Mouse (Mus musculus) forebrain, embryonic 16.5 days (tissue): ENCODE measurements at regions not wholly inside any gene's neighbourhood (a gene's known extent, or its start where the extent isn't known, plus 50 kb on each side); places are given as distances from the start of the nearest gene placed in this dataset.

ENCODE experiments used
- ATAC-seq: fragments of 200-750 bp; cut with Nextera tagmentation; 2 replicates; pipeline ENCODE4 v1.8.0; 2017; ENCODE audit warnings: mild to moderate bottlenecking, moderate library complexity
- H3K27ac ChIP-seq: fragments of 300-500 bp; sonication (generic); 2 replicates; pipeline ENCODE4 v1.5.1; 2014; ENCODE audit warnings: low read length, control low read depth
- H3K27me3 ChIP-seq: fragments of 300-500 bp; sonication (generic); replicated peaks from 2 replicates; pipeline ENCODE4 v1.6.1; 2014; ENCODE audit warnings: low read length; ENCODE audit not compliant: control insufficient read depth, insufficient read depth
- H3K36me3 ChIP-seq: fragments of 300-500 bp; sonication (generic); 2 replicates; pipeline ENCODE4 v1.6.1; 2014; ENCODE audit not compliant: control insufficient read depth, insufficient read depth
- H3K4me1 ChIP-seq: fragments of 300-500 bp; sonication (generic); replicated peaks from 2 replicates; pipeline ENCODE4 v1.6.1; 2014; ENCODE audit warnings: low read length; ENCODE audit not compliant: control insufficient read depth, insufficient read depth
- H3K4me2 ChIP-seq: fragments of 300-500 bp; sonication (generic); 2 replicates; pipeline ENCODE4 v1.6.1; 2014; ENCODE audit warnings: mild to moderate bottlenecking, low read length, control low read depth
- H3K4me3 ChIP-seq: fragments of 300-500 bp; sonication (generic); replicated peaks from 2 replicates; pipeline ENCODE4 v1.5.1; 2014; ENCODE audit warnings: mild to moderate bottlenecking, low read length, control low read depth
- H3K9ac ChIP-seq: fragments of 300-500 bp; sonication (generic); replicated peaks from 2 replicates; pipeline ENCODE4 v1.6.1; 2014; ENCODE audit warnings: low read depth, low read length, control low read depth
- H3K9me3 ChIP-seq: fragments of 300-500 bp; sonication (generic); 2 replicates; pipeline ENCODE4 v1.6.1; 2016; ENCODE audit warnings: low read length; ENCODE audit not compliant: control insufficient read depth
- WGBS: fragments of 180-500 bp; shearing (Covaris S2); extraction: QIAGEN DNeasy Blood & Tissue Kit; methylation state at CpG from one replicate; pipeline ENCODE4 v1.1.7; 2014; 5-methylcytosine and 5-hydroxymethylcytosine counted together

- H3K9me3 ChIP-seq = no peaks in the 10 kb centered on the region
- no peaks in the 10 kb centered on the region for H3K27me3 ChIP-seq
- H3K4me1 ChIP-seq = peaks cover 7% of the 10 kb centered on the region; the same call in 1 of the 2 replicates
- no peak overlapping the region for H3K4me2 ChIP-seq
- 0 out of 2 replicates have a peak, but pooled peaks have one; percentile 38 for ATAC-seq
- no peaks in the 10 kb centered on the region for H3K36me3 ChIP-seq
- no peak overlapping the region for H3K4me3 ChIP-seq
- H3K9ac ChIP-seq = no peak overlapping the region
- no peak overlapping the region for H3K27ac ChIP-seq
- WGBS = 45% methylated on average over 5 of the region's 5 CpGs
These were observed 91.6 kb downstream of the H2al1j start for GRCm38 (mm10) chrX:11419162-11419631.

DNA sequence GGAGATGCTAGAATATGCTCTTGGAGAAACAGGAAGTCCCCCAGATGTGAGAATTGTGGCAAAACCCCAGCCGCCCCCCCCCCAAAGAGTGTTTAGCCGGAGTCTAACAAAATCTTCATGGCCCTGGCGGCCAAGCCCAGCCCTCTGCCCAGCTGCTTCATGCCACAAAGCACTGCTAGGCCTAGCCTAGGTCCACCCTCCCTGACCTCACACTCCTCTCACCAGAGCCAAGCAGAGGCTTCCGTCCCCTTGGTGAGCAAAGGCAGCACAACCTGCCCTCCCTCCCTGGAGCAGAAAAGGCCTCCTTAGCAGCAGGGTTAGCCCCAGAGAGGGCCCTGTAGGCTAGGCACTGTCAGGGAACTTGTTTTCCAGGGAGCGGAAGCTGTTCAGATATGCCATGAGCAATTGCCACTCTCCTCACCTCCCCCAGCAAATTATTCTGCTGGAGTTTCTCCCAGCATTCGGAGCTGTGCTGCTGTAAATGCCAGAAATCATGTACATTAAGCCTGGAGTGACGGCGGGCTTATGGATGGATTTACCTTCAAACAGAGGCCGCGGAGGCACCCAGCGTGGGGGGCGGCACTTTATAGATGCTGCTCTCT is 104.9 kb downstream of the H2al1j start:
- ATAC-seq = no peak
- Histone ChIP-seq H3K4me3 (no peak overlapping the region), H3K9ac (no peak overlapping the region), H3K27me3 (no peaks in the 10 kb centered on the region), H3K36me3 (no peaks in the 10 kb centered on the region), H3K27ac (no peak overlapping the region), H3K4me2 (no peak overlapping the region), H3K9me3 (no peaks in the 10 kb centered on the region), H3K4me1 (peaks cover 14% of the 10 kb centered on the region)
- whole genome bisulfite sequencing = 49% methylated on average over 12 of the region's 12 CpGs

DNA sequence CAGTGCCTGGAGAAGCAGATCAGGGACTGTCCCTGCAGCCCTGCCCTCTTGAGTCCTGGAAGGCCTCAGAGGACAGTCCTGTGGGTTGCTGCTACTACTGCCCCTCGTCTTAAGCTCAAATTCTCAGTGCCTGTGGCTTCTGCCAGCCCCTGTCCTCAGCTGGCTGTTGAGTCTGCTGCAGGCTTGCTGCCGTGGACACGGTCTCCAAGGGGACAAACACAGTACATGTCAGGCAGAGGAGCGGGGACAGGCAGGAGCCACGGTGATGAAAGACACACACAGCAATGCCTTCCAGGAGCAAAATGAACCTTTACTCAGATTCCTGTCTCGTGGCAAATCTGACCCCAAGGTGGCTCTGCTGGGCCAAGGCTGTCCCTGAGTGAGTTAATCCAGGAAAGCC is 107.7 kb downstream of the H2al1j start:
- Histone ChIP-seq H3K4me2 (no peak overlapping the region), H3K9ac (no peak overlapping the region), H3K4me1 (peaks cover 16% of the 10 kb centered on the region), H3K36me3 (no peaks in the 10 kb centered on the region), H3K9me3 (no peaks in the 10 kb centered on the region), H3K4me3 (no peak overlapping the region), H3K27ac (no peak overlapping the region), H3K27me3 (no peaks in the 10 kb centered on the region)
- ATAC-seq = no peak
- WGBS = 60% methylated on average over 6 of the region's 6 CpGs

DNA sequence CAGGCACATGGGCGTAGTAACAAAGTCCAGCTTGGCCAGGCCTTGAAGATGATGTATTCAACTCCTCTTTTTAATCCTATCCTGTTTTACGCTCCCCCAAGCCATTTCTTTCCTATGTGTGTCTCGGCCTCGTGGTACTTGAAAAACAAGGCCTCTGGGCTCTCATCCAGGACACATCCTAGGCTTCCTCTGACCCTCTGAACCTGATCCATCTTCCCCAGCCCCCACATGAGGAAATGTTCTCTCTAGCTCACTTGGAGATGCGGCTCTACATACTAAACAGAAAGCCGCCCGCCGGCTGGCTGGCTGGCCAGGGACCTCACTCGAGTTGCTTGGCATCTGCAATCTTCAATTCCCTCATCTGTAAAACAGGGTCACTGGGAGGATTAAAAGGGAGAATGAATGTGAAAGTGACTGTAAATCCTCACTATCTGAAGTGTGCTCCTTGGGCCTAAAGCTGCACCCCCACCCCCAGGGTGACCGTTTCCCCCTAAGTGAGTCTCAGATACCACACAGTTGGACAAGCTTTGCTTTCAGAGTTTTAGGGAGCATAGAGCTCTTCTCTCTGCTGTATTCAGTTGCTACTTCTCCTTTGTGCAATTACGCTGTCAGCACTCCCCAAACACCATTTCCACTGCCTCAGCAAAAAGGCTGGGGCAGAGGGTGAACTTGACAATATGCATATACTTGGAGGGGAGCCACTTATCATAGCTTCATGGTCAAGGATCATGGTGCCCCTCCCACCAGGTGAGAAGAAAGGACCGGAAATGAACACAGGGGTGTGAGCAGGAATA is 109.7 kb downstream of the H2al1j start:
- no peak overlapping the region for H3K9ac ChIP-seq
- no peaks in the 10 kb centered on the region for H3K27me3 ChIP-seq
- H3K4me2 ChIP-seq = no peak overlapping the region
- no peak overlapping the region; the same call in 1 of the 2 replicates for H3K27ac ChIP-seq
- no peaks in the 10 kb centered on the region for H3K9me3 ChIP-seq
- peaks cover 12% of the 10 kb centered on the region for H3K4me1 ChIP-seq
- no peak for ATAC-seq
- no peak overlapping the region for H3K4me3 ChIP-seq
- H3K36me3 ChIP-seq = no peaks in the 10 kb centered on the region
- WGBS = 42% methylated on average over 12 of the region's 12 CpGs

DNA sequence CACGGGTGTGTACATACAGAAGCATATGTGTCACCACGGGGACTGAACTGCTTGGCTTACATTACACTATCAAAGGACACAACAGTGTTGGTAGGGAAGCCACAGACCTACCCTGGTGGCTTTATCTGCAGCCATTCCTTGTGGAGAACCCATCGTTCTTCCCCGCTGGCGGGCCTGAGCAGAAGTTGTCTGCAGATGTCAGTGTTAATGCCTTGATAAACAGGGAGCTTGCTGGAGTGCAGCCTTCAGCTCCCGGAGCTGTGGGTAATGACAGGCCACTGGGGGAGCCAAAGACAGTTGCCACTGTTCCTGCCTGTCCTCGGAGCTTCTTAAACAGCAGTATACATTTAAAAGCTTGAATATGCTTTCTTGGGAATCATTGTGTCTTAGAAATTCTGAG is 115.9 kb downstream of the H2al1j start:
- no peak for ATAC-seq
- H3K36me3 ChIP-seq = no peaks in the 10 kb centered on the region
- H3K4me2 ChIP-seq = no peak overlapping the region
- H3K27ac ChIP-seq = no peak overlapping the region
- no peak overlapping the region for H3K9ac ChIP-seq
- 53% methylated on average over 7 of the region's 7 CpGs for WGBS
- H3K9me3 ChIP-seq = no peaks in the 10 kb centered on the region
- no peaks in the 10 kb centered on the region for H3K27me3 ChIP-seq
- H3K4me3 ChIP-seq = no peak overlapping the region
- H3K4me1 ChIP-seq = peaks cover 2% of the 10 kb centered on the region

- no peak overlapping the region for H3K9ac ChIP-seq
- no peaks in the 10 kb centered on the region for H3K36me3 ChIP-seq
- ATAC-seq = no peak
- no peaks in the 10 kb centered on the region for H3K9me3 ChIP-seq
- no peak overlapping the region for H3K27ac ChIP-seq
- no peak overlapping the region for H3K4me2 ChIP-seq
- no peaks in the 10 kb centered on the region for H3K27me3 ChIP-seq
- H3K4me3 ChIP-seq = no peak overlapping the region
- H3K4me1 ChIP-seq = peaks cover 6% of the 10 kb centered on the region
- 72% methylated on average over 10 of the region's 10 CpGs for WGBS
These were observed 116.7 kb downstream of the H2al1j start for GRCm38 (mm10) chrX:11444261-11444725.

DNA sequence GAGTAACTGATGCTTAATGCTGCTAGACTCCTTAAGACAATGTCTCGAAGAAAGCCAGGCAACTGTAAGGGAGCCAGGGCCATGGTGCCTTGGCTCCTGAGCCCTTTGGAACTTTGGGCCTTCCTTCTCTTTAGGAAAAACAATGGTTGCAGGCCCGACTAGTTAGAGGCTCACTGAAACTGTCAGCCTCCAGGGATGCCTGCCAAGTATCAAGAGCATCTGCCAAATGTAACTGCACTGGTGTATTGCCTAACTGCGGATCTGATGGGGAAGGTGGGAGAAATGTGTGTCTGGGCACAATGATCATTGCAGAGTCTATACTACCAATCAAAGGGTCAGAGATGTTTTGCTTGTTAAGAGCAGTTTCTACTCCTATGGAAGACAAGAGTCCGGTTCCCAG is 121.1 kb downstream of the H2al1j start:
- no peaks in the 10 kb centered on the region for H3K36me3 ChIP-seq
- no peaks in the 10 kb centered on the region for H3K9me3 ChIP-seq
- 58% methylated on average over 4 of the region's 4 CpGs for WGBS
- H3K27ac ChIP-seq = no peak overlapping the region
- no peak overlapping the region for H3K4me3 ChIP-seq
- peaks cover 6% of the 10 kb centered on the region for H3K4me1 ChIP-seq
- no peaks in the 10 kb centered on the region for H3K27me3 ChIP-seq
- H3K9ac ChIP-seq = no peak overlapping the region
- no peak overlapping the region for H3K4me2 ChIP-seq
- 0 out of 2 replicates have a peak, but pooled peaks have one; percentile 43 for ATAC-seq

DNA sequence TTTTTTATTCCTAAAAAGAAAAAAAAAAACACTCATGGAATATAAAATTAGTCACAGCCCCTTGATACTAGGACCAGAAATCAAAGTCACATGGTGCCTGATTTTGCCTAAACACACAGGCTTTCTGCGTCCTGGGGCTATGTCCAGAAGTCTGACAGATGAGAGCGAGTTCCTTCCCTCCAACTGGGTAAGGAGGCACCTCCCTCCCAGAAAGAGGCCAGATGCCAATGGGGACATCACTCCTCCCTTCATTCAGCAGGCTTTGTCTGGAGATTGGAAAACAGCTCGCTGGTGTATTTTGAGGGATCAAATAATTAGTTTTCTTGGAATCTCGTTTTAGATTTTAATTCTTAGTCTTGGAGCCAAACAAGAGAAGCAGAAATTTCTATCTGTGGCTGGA is 130.9 kb downstream of the H2al1j start:
- Histone ChIP-seq H3K27me3 (no peaks in the 10 kb centered on the region), H3K9me3 (no peaks in the 10 kb centered on the region), H3K4me2 (no peak overlapping the region), H3K4me3 (no peak overlapping the region), H3K27ac (no peak overlapping the region; the same call in 1 of the 2 replicates), H3K4me1 (no peaks in the 10 kb centered on the region; the same call in 1 of the 2 replicates), H3K9ac (no peak overlapping the region), H3K36me3 (no peaks in the 10 kb centered on the region)
- ATAC-seq = no peak
- 36% methylated on average over 4 of the region's 4 CpGs for WGBS

- no peak for ATAC-seq
- H3K4me2 ChIP-seq = no peak overlapping the region
These were observed 136.4 kb downstream of the H2al1j start for GRCm38 (mm10) chrX:11463955-11464511.

More at GRCm38 (mm10) chrX:11463955-11464511, 136.4 kb downstream of the H2al1j start:
- H3K36me3 ChIP-seq = no peaks in the 10 kb centered on the region
- H3K9ac ChIP-seq = no peak overlapping the region
- H3K4me3 ChIP-seq = no peak overlapping the region
- H3K27me3 ChIP-seq = no peaks in the 10 kb centered on the region
- no peak overlapping the region for H3K27ac ChIP-seq
- H3K9me3 ChIP-seq = no peaks in the 10 kb centered on the region
- WGBS = 68% methylated on average over 3 of the region's 3 CpGs
- H3K4me1 ChIP-seq = no peaks in the 10 kb centered on the region
